Mouse (Mus musculus) thymus, postnatal 25 days (tissue): Measurements from ENCODE around the gene Zfp108.
"Not testable (repeated sequence)": the region's sequence is repeated elsewhere in the genome, so short reads cannot be mapped to it uniquely, and the experiment has no call there.

ENCODE experiments used
- DNase-seq: peaks from one replicate; pipeline ENCODE4 v3.0.0; 2022

Gene Zfp108

GRCm38 (mm10) chr7:24254633-24255474, at the start of gene Zfp108:
Gene Zfp108 (plus strand): TSS chr7:24254794.
- DNase-seq = peak; percentile 59

- peak; percentile 3 for DNase-seq
These were observed 46.9 kb upstream of the Zfp108 start for GRCm38 (mm10) chr7:24207488-24208261.

- no peak for DNase-seq
These were observed 46.2 kb upstream of the Zfp108 start for GRCm38 (mm10) chr7:24208282-24208886.

GRCm38 (mm10) chr7:24210296-24210695, 44.3 kb upstream of the Zfp108 start:
- DNase-seq = no peak

- DNase-seq = no peak
These were observed 43.3 kb upstream of the Zfp108 start, which contains the start of gene Zfp111 for GRCm38 (mm10) chr7:24211343-24211742. Gene Zfp111 (minus strand): TSS chr7:24211443.

- peak; percentile 61 for DNase-seq
These were observed 17.4 kb upstream of the Zfp108 start, which contains the start of gene Zfp109 for GRCm38 (mm10) chr7:24237040-24237791. Gene Zfp109 (minus strand): TSS chr7:24237560.

GRCm38 (mm10) chr7:24253779-24254615, 597 bp upstream of the Zfp108 start:
- DNase-seq = no peak

- no peak for DNase-seq
These were observed 4.9 kb downstream of the Zfp108 start for GRCm38 (mm10) chr7:24259306-24259999.

GRCm38 (mm10) chr7:24260000-24260312, 5.4 kb downstream of the Zfp108 start:
- DNase-seq = no peak

- DNase-seq = peak; percentile 44
These were observed 13.9 kb downstream of the Zfp108 start for GRCm38 (mm10) chr7:24268176-24269155.

- no peak for DNase-seq
These were observed 14.7 kb downstream of the Zfp108 start for GRCm38 (mm10) chr7:24269256-24269655.

- DNase-seq = no peak
These were observed 15.2 kb downstream of the Zfp108 start for GRCm38 (mm10) chr7:24269667-24270287.

GRCm38 (mm10) chr7:24270288-24270672, 15.7 kb downstream of the Zfp108 start, which contains the start of gene Zfp93:
Gene Zfp93 (plus strand): TSS chr7:24270420.
- peak; percentile 75 for DNase-seq

- no peak for DNase-seq
These were observed 16.6 kb downstream of the Zfp108 start for GRCm38 (mm10) chr7:24271191-24271590.

- no peak for DNase-seq
These were observed 19.9 kb downstream of the Zfp108 start for GRCm38 (mm10) chr7:24274456-24274855.

- DNase-seq = not testable (repeated sequence)
These were observed 24.2 kb downstream of the Zfp108 start for GRCm38 (mm10) chr7:24278771-24279170.

- DNase-seq = no peak
These were observed 25.6 kb downstream of the Zfp108 start for GRCm38 (mm10) chr7:24280031-24280857.

- DNase-seq = no peak
These were observed 26.2 kb downstream of the Zfp108 start for GRCm38 (mm10) chr7:24280858-24281145.

GRCm38 (mm10) chr7:24286090-24286489, 31.5 kb downstream of the Zfp108 start:
- DNase-seq = no peak
